Mouse (Mus musculus): ENCODE measurements around the gene Cblc. TPM values are rescaled to one million over a fixed set of nuclear protein-coding genes. Genes with fewer than 3 reads are reported as not detected.
"Not testable (repeated sequence)": the region's sequence is repeated elsewhere in the genome, so short reads cannot be mapped to it uniquely, and the experiment has no call there.

Cblc gene
- polyA plus RNA-seq, 1 experiment = 2.8 TPM

GRCm38 (mm10) chr7:19802995-19803394 lies 6.4 kb upstream of the Cblc start:
- H3K27me3 ChIP-seq (ENCODE audit: control insufficient read depth, insufficient read depth, low read length) = no peaks in the 10 kb centered on the region
- 26% methylated on average over 7 of the region's 7 CpGs for WGBS
- DNase-seq = peak; percentile 79
- no peak overlapping the region for H3K27ac ChIP-seq (ENCODE audit: control insufficient read depth, insufficient read depth, low read length)
- no peak for TF ChIP-seq CTCF (IDR thresholded peaks at IDR 0.05; ENCODE audit: borderline replicate concordance, control insufficient read depth, extremely low read depth, insufficient read depth, low read length, poor library complexity)
- TF ChIP-seq POLR2A (IDR thresholded peaks at IDR 0.05; ENCODE audit: control insufficient read depth, extremely low read depth, insufficient read depth, low read length, poor library complexity) = no peak
- H3K4me1 ChIP-seq (replicated peaks; ENCODE audit: control insufficient read depth, insufficient read depth, low read length) = no peaks in the 10 kb centered on the region
- H3K4me3 ChIP-seq (ENCODE audit: control insufficient read depth, insufficient read depth, low read length) = no peak overlapping the region
- no peaks in the 10 kb centered on the region for H3K36me3 ChIP-seq (ENCODE audit: control insufficient read depth, insufficient read depth, low read length)

GRCm38 (mm10) chr7:19800764-19801163 lies 4.2 kb upstream of the Cblc start:
- Histone ChIP-seq H3K27me3 (ENCODE audit: control insufficient read depth, insufficient read depth, low read length) (no peaks in the 10 kb centered on the region), H3K27ac (ENCODE audit: control insufficient read depth, insufficient read depth, low read length) (no peak overlapping the region), H3K4me3 (ENCODE audit: control insufficient read depth, insufficient read depth, low read length) (no peak overlapping the region), H3K4me1 (replicated peaks; ENCODE audit: control insufficient read depth, insufficient read depth, low read length) (no peaks in the 10 kb centered on the region), H3K36me3 (ENCODE audit: control insufficient read depth, insufficient read depth, low read length) (no peaks in the 10 kb centered on the region)
- 55% methylated on average over 2 of the region's 2 CpGs for WGBS
- peak; percentile 40 for DNase-seq
- TF ChIP-seq CTCF (IDR thresholded peaks at IDR 0.05; ENCODE audit: borderline replicate concordance, control insufficient read depth, extremely low read depth, insufficient read depth, low read length, poor library complexity) (no peak), POLR2A (IDR thresholded peaks at IDR 0.05; ENCODE audit: control insufficient read depth, extremely low read depth, insufficient read depth, low read length, poor library complexity) (no peak)

DNA sequence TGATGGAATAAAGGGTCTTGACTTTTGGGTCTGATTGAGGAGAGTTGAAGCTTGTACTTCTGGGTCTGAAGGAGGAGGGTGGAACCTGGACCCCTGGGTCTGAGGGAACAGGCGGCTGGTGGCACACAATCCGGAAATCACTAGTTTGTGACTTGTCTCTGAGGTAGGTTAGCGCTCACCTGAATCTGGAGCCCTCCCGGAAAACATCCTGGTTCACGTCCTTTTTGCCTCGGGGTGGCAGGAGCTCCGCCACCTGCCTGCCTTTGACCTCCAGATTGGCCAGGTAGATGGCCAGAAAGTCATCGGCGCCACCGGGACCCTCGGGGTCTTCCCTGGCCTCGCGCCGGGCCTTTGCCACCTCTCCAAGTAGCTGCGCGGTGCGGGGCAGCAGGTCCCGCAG lies 355 bp downstream of the Cblc start:
- H3K36me3 ChIP-seq (ENCODE audit: control insufficient read depth, insufficient read depth, low read length) = no peaks in the 10 kb centered on the region
- no peak overlapping the region for H3K27ac ChIP-seq (ENCODE audit: control insufficient read depth, insufficient read depth, low read length)
- no peak for TF ChIP-seq CTCF (IDR thresholded peaks at IDR 0.05; ENCODE audit: borderline replicate concordance, control insufficient read depth, extremely low read depth, insufficient read depth, low read length, poor library complexity)
- TF ChIP-seq POLR2A (IDR thresholded peaks at IDR 0.05; ENCODE audit: control insufficient read depth, extremely low read depth, insufficient read depth, low read length, poor library complexity) = no peak
- H3K4me1 ChIP-seq (replicated peaks; ENCODE audit: control insufficient read depth, insufficient read depth, low read length) = peaks cover 3% of the 10 kb centered on the region; the same call in 1 of the 2 replicates
- 57% methylated on average over 18 of the region's 18 CpGs for WGBS
- no peak for DNase-seq
- no peaks in the 10 kb centered on the region for H3K27me3 ChIP-seq (ENCODE audit: control insufficient read depth, insufficient read depth, low read length)
- no peak overlapping the region for H3K4me3 ChIP-seq (ENCODE audit: control insufficient read depth, insufficient read depth, low read length)

DNA sequence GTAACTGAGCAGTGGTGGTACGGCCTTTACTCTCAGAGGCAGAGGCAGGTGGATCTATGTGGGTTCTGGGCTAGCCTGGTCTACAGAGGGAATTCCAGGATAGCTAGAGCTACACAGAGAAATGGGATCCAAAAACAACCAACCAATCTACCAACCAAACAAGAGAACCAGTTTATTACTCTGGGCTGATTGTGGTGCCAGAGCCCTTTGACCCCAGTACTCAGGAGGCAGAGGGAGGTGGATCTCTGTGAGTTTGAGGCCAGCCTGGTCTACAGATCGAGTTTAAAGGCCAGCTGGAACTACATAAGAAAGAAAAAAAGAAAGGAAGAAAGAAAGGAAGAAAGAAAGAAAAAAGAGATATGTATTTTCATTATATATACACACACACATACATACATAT lies 1.4 kb downstream of the Cblc start:
- no peak for TF ChIP-seq CTCF (IDR thresholded peaks at IDR 0.05; ENCODE audit: borderline replicate concordance, control insufficient read depth, extremely low read depth, insufficient read depth, low read length, poor library complexity)
- TF ChIP-seq POLR2A (IDR thresholded peaks at IDR 0.05; ENCODE audit: control insufficient read depth, extremely low read depth, insufficient read depth, low read length, poor library complexity) = no peak
- H3K4me1 ChIP-seq (replicated peaks; ENCODE audit: control insufficient read depth, insufficient read depth, low read length) = peaks cover 12% of the 10 kb centered on the region
- DNase-seq = no peak
- no peak overlapping the region for H3K4me3 ChIP-seq (ENCODE audit: control insufficient read depth, insufficient read depth, low read length)
- no peak overlapping the region for H3K27ac ChIP-seq (ENCODE audit: control insufficient read depth, insufficient read depth, low read length)
- 84% methylated on average over 2 of the region's 2 CpGs for WGBS
- no peaks in the 10 kb centered on the region for H3K27me3 ChIP-seq (ENCODE audit: control insufficient read depth, insufficient read depth, low read length)
- no peaks in the 10 kb centered on the region for H3K36me3 ChIP-seq (ENCODE audit: control insufficient read depth, insufficient read depth, low read length)

GRCm38 (mm10) chr7:19792701-19793630 lies 3.6 kb downstream of the Cblc start:
- H3K4me3 ChIP-seq (ENCODE audit: control insufficient read depth, insufficient read depth, low read length) = no peak overlapping the region
- DNase-seq = no peak
- TF ChIP-seq CTCF (IDR thresholded peaks at IDR 0.05; ENCODE audit: borderline replicate concordance, control insufficient read depth, extremely low read depth, insufficient read depth, low read length, poor library complexity) (no peak), POLR2A (IDR thresholded peaks at IDR 0.05; ENCODE audit: control insufficient read depth, extremely low read depth, insufficient read depth, low read length, poor library complexity) (no peak)
- 81% methylated on average over 19 of the region's 19 CpGs for WGBS
- no peaks in the 10 kb centered on the region for H3K27me3 ChIP-seq (ENCODE audit: control insufficient read depth, insufficient read depth, low read length)
- no peaks in the 10 kb centered on the region for H3K36me3 ChIP-seq (ENCODE audit: control insufficient read depth, insufficient read depth, low read length)
- peaks cover 21% of the 10 kb centered on the region for H3K4me1 ChIP-seq (replicated peaks; ENCODE audit: control insufficient read depth, insufficient read depth, low read length)
- no peak overlapping the region for H3K27ac ChIP-seq (ENCODE audit: control insufficient read depth, insufficient read depth, low read length)

- not testable (repeated sequence) for H3K4me3 ChIP-seq (ENCODE audit: control insufficient read depth, insufficient read depth, low read length); DNase-seq; H3K36me3 ChIP-seq (ENCODE audit: control insufficient read depth, insufficient read depth, low read length); H3K27me3 ChIP-seq (ENCODE audit: control insufficient read depth, insufficient read depth, low read length); H3K27ac ChIP-seq (ENCODE audit: control insufficient read depth, insufficient read depth, low read length)
- H3K4me1 ChIP-seq (replicated peaks; ENCODE audit: control insufficient read depth, insufficient read depth, low read length) = peaks cover 21% of the 10 kb centered on the region
- 90% methylated on average over 2 of the region's 2 CpGs for WGBS
These were observed 5.1 kb downstream of the Cblc start for GRCm38 (mm10) chr7:19791504-19791903.

Data from thymus, adult 2 months (tissue).